ENCODE assay signal across 9 mouse cellular contexts in the genomic region with DNA sequence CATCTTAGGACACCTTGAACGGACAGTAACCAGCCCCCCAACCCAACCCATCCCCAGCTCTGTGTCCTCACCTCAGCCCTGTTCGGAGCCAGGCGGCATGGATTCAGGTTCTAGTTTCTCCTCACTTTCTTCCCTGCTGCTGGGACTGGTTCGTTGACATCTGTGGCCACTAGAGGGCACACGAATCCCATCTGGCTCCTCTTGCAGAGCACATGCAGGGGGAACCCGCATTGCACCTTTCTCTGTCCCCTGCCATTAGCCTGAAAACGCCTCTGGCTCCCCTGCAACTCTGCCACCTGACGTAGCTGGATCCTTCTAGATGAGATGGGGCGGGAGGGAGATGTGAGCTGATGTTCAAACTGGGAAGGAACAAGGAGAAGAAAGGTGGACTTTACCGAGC. TPM values are rescaled to one million over a fixed set of nuclear protein-coding genes. Genes with fewer than 3 reads are reported as not detected.
DNase-seq lines count a peak whose midpoint lies in the region; ATAC-seq and TF ChIP-seq lines count a peak whose summit lies in the region.
"Had no signal": no experiment of that assay in that cellular context is flagged by ENCODE, and none has a peak within 500 bp of the region (broad histone marks: within the 10 kb centered on the region; RNA-seq: fewer than 3 reads in every experiment).

No protein-coding gene starts in this region.

- H3K4me3 ChIP-seq in ES-E14 (ENCODE audit: insufficient read depth in 1 of 2, low read depth in 1 of 2, low read length in 2 of 2, poor library complexity in 1 of 2, severe bottlenecking in 1 of 2), result peak overlapping the region; percentile 39 to 42
- H3K4me3 ChIP-seq in forebrain, postnatal 0 days (ENCODE audit: low read depth, low read length), result peak overlapping the region; percentile 19
- no peak overlapping the region for H3K4me3 ChIP-seq in lung, adult 2 months (replicated peaks; ENCODE audit: extremely low read depth, low read depth, low read length)
- H3K4me3 ChIP-seq in thymus, adult 2 months (ENCODE audit: control insufficient read depth, insufficient read depth, low read length), result peak overlapping the region; percentile 35

- peak overlapping the region; percentile 8; the same call in 1 of the 2 replicates for H3K9ac ChIP-seq in ES-E14 (ENCODE audit: insufficient read depth, low read depth, low read length, poor library complexity, severe bottlenecking)
- H3K9ac ChIP-seq in forebrain, postnatal 0 days, result peak overlapping the region; percentile 35

- peak overlapping the region; percentile 47 for H3K4me2 ChIP-seq in forebrain, postnatal 0 days (ENCODE audit: low read depth)

- TF ChIP-seq POLR2A in lung, adult 2 months (IDR thresholded peaks at IDR 0.05; ENCODE audit: borderline replicate concordance, extremely low read depth, low read depth, low read length), result no peak
- TF ChIP-seq POLR2A in thymus, adult 2 months (IDR thresholded peaks at IDR 0.05; ENCODE audit: control insufficient read depth, extremely low read depth, insufficient read depth, low read length, poor library complexity), result 0 out of 2 replicates have a peak, but pooled peaks have one; percentile 10

- H3K9me3 ChIP-seq in ES-E14 (ENCODE audit: control insufficient read depth, insufficient read depth, low read depth, low read length), result no peaks in the 10 kb centered on the region
- no peaks in the 10 kb centered on the region for H3K9me3 ChIP-seq in forebrain, postnatal 0 days (ENCODE audit: low read length)

- H3K27me3 ChIP-seq in forebrain, postnatal 0 days (ENCODE audit: insufficient read depth, low read length), result no peaks in the 10 kb centered on the region
- no peaks in the 10 kb centered on the region for H3K27me3 ChIP-seq in thymus, adult 2 months (ENCODE audit: control insufficient read depth, insufficient read depth, low read length)

- no peak overlapping the region for H3K27ac ChIP-seq in ES-E14 (ENCODE audit: insufficient read depth, low read depth, low read length, poor library complexity, severe bottlenecking)
- no peak overlapping the region for H3K27ac ChIP-seq in forebrain, postnatal 0 days (ENCODE audit: low read depth, low read length)
- H3K27ac ChIP-seq in thymus, adult 2 months (ENCODE audit: control insufficient read depth, insufficient read depth, low read length), result peak overlapping the region; percentile 51; the same call in 1 of the 2 replicates
- H3K27ac ChIP-seq: macrophage had no signal

- in situ Hi-C loops in ES-E14 (cut with MboI; ENCODE audit: low sequenced_read_pairs in 2 of 2, unreplicated experiment in 2 of 2), result no loop called here

- peak; percentile 81 for ATAC-seq in forebrain, postnatal 0 days
- ATAC-seq in neutrophil, adult 5-6 weeks (ENCODE audit: extremely low read depth, insufficient number of reproducible peaks, low FRiP score, poor library complexity, severe bottlenecking), result peak; percentile 74

- DNase-seq in ES-E14 (ENCODE audit: low read depth, low spot score), result peak; percentile 77
- peak; percentile 89 for DNase-seq in cerebellum, adult 11-12 months
- DNase-seq in forebrain, postnatal 0 days, result peak; percentile 88
- DNase-seq in heart, postnatal 36 days, result peak; percentile 72 to 74
- DNase-seq in layer of hippocampus, adult 18-20 months (ENCODE audit: low spot score in 2 of 2), result peak; percentile 70 to 88
- DNase-seq in lung, adult 2 months, result peak; percentile 71
- peak; percentile 86 for DNase-seq in thymus, adult 2 months

- TF ChIP-seq CTCF in forebrain, postnatal 0 days (IDR thresholded peaks at IDR 0.05; ENCODE audit: low read depth), result peak; percentile 96
- TF ChIP-seq CTCF in lung, adult 2 months (IDR thresholded peaks at IDR 0.05; ENCODE audit: insufficient read depth, low read length), result peak; percentile 96
- peak; percentile 93 for TF ChIP-seq CTCF in thymus, adult 2 months (IDR thresholded peaks at IDR 0.05; ENCODE audit: borderline replicate concordance, control insufficient read depth, extremely low read depth, insufficient read depth, low read length, poor library complexity)

- 4% methylated on average over 10 of the region's 10 CpGs for WGBS in forebrain, postnatal 0 days
- WGBS in lung, adult 2 months, result 4% methylated on average over 10 of the region's 10 CpGs
- 4% methylated on average over 10 of the region's 10 CpGs for WGBS in thymus, adult 2 months

- intact Hi-C loops in heart, postnatal 36 days (cut with DNase I), result loop anchor here (1.0 kb wide), 1 partner anchor 25 kb away; no protein-coding TSS in a partner anchor

- no peaks in the 10 kb centered on the region for H3K36me3 ChIP-seq in ES-E14 (ENCODE audit: control insufficient read depth, insufficient read depth, low read length, poor library complexity, severe bottlenecking)
- H3K36me3 ChIP-seq in forebrain, postnatal 0 days (ENCODE audit: insufficient read depth), result peaks cover 15% of the 10 kb centered on the region; the same call in 1 of the 2 replicates
- H3K36me3 ChIP-seq in thymus, adult 2 months (ENCODE audit: control insufficient read depth, insufficient read depth, low read length), result no peaks in the 10 kb centered on the region

- peaks cover 2 to 21% of the 10 kb centered on the region in 2 experiments; a peak in 3 of 4 replicates for H3K4me1 ChIP-seq in ES-E14 (ENCODE audit: control insufficient read depth in 2 of 2, insufficient read depth in 2 of 2, low read length in 2 of 2, poor library complexity in 1 of 2)
- peaks cover 18% of the 10 kb centered on the region for H3K4me1 ChIP-seq in forebrain, postnatal 0 days (ENCODE audit: insufficient read depth)
- no peaks in the 10 kb centered on the region for H3K4me1 ChIP-seq in lung, adult 2 months (ENCODE audit: control insufficient read depth, insufficient read depth, low read length)
- H3K4me1 ChIP-seq in thymus, adult 2 months (replicated peaks; ENCODE audit: control insufficient read depth, insufficient read depth, low read length), result peaks cover 57% of the 10 kb centered on the region

TF ChIP-seq in ES-E14, 5 proteins besides CTCF, POLR2A, EP300 and RAD21:
- TF ChIP-seq HCFC1 (IDR thresholded peaks at IDR 0.05; ENCODE audit: borderline replicate concordance, insufficient read depth, low read length) (no peak), CHD2 (IDR thresholded peaks at IDR 0.05; ENCODE audit: low read depth, low read length) (no peak), ZNF384 (IDR thresholded peaks at IDR 0.05; ENCODE audit: low read depth, low read length) (no peak), ZC3H11A (IDR thresholded peaks at IDR 0.05; ENCODE audit: borderline replicate concordance, low read depth, low read length) (peak; percentile 68), MAFK (IDR thresholded peaks at IDR 0.05; ENCODE audit: insufficient read depth, low read depth, low read length) (no peak)
TF ChIP-seq in ES-E14: peak in this region for 1.

RNA-seq across cellular contexts. Expression of a gene that starts 4.2 kb away (rescaled TPM):
- 1.1 and 1.7 TPM in 2 replicates for total RNA-seq in ES-E14 (2012; rRNA removed)
- 8.6 and 11.5 TPM in 2 replicates for total RNA-seq in forebrain, postnatal 0 days (2014; rRNA removed)
- polyA plus RNA-seq in forebrain, postnatal 0 days (2015; fragmentation: Nextera tagmentation; extraction: Ambion mirVana), result 3.6 and 5.4 TPM in 2 replicates
- total RNA-seq in heart, postnatal 36 days (2021), result 1 to 10 TPM; 1.2 to 1.4 TPM
- 100 to 1,000 TPM; 261 to 264 TPM for total RNA-seq in layer of hippocampus, adult 18-20 months (2021)
- 0.38 and 0.39 TPM in 2 replicates for polyA plus RNA-seq in lung, adult 2 months (2012; rRNA removed)
- 0.49 and 1.0 TPM in 2 replicates for total RNA-seq in neutrophil, adult 5-6 weeks (2017)
- 5.2 and 9.8 TPM in 2 replicates for polyA plus RNA-seq in thymus, adult 2 months (2012; rRNA removed)

RNA-seq across cellular contexts. Expression of a gene that starts 16.4 kb away (rescaled TPM):
- 0.32 and 0.45 TPM in 2 replicates for total RNA-seq in ES-E14 (2012; rRNA removed)
- 0.43 and 0.69 TPM in 2 replicates for total RNA-seq in forebrain, postnatal 0 days (2014; rRNA removed)
- 0.36 and 0.59 TPM in 2 replicates for polyA plus RNA-seq in forebrain, postnatal 0 days (2015; fragmentation: Nextera tagmentation; extraction: Ambion mirVana)
- 1 to 10 TPM; 6.3 to 7.6 TPM for total RNA-seq in heart, postnatal 36 days (2021)
- 10 to 100 TPM; 12.9 to 15.5 TPM for total RNA-seq in layer of hippocampus, adult 18-20 months (2021)
- polyA plus RNA-seq in lung, adult 2 months (2012; rRNA removed), result 0.34 and 1.0 TPM in 2 replicates
- total RNA-seq in neutrophil, adult 5-6 weeks (2017), result 0.35 and 0.49 TPM in 2 replicates
- polyA plus RNA-seq in thymus, adult 2 months (2012; rRNA removed), result 20.5 and 26.2 TPM in 2 replicates
- polyA plus RNA-seq: macrophage had no signal

RNA-seq across cellular contexts. Expression of a gene that starts 42.8 kb away (rescaled TPM):
- total RNA-seq in ES-E14 (2012; rRNA removed), result 0.16 and 0.40 TPM in 2 replicates
- 0.23 TPM in 1 of 2 replicates, not detected in the other for total RNA-seq in forebrain, postnatal 0 days (2014; rRNA removed)
- 0.16 and 0.19 TPM in 2 replicates for polyA plus RNA-seq in forebrain, postnatal 0 days (2015; fragmentation: Nextera tagmentation; extraction: Ambion mirVana)
- total RNA-seq in heart, postnatal 36 days (2021), result under 1 TPM; 0.19 to 0.24 TPM
- total RNA-seq in layer of hippocampus, adult 18-20 months (2021), result under 1 TPM; 0.32 to 0.84 TPM
- 0.69 and 1.3 TPM in 2 replicates for polyA plus RNA-seq in lung, adult 2 months (2012; rRNA removed)
- 282 and 323 TPM in 2 replicates for total RNA-seq in neutrophil, adult 5-6 weeks (2017)
- 2.5 and 3.5 TPM in 2 replicates for polyA plus RNA-seq in thymus, adult 2 months (2012; rRNA removed)

Comparison
In these comparisons a context has a peak if more than half of its experiments do, and no peak if none do; other contexts are left out.
1. RNA of a gene that starts 4.2 kb away (total RNA-seq): 261 to 264 TPM in layer of hippocampus, adult 18-20 months; 8.6 to 11.5 TPM in forebrain, postnatal 0 days, 1.2 to 1.4 TPM in heart, postnatal 36 days, 1.1 to 1.7 TPM in ES-E14 and 0.49 to 1.0 TPM in neutrophil, adult 5-6 weeks; every median in the first group is over 10 times any median in the second.
2. RNA of a gene that starts 42.8 kb away (total RNA-seq): 282 to 323 TPM in neutrophil, adult 5-6 weeks; 0.32 to 0.84 TPM in layer of hippocampus, adult 18-20 months, 0.16 to 0.40 TPM in ES-E14, 0.19 to 0.24 TPM in heart, postnatal 36 days and 0.23 TPM in forebrain, postnatal 0 days; every median in the first group is over 100 times any median in the second.
3. Peak in every context shown above with its lines, with median percentiles within 50 percentile points of each other: DNase-seq and CTCF ChIP-seq.